Mouse (Mus musculus): ENCODE results near the gene Lrrc59.

DNA sequence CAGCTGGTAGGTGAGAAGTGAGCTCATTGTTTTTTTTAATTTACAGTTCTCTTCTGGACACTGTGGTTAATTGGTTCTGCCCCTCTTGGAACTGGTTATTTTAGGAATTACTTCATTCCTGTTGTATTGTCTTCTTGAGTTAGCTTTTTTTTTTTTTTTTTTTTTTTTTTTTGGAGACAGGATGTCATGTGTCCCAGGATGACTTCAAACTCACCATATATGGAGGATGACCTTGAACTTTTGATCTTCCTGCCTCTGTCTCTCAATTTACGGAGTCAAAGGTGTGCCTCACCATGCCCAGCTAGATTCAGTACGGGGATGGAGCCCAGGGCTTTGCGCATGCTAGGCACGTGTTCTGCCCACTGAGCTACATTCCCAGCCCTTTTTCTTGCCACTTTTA, 52.1 kb downstream of the Lrrc59 start:
- TF ChIP-seq CTCF (IDR thresholded peaks at IDR 0.05; ENCODE audit: extremely low read depth, insufficient read depth, low read length) (no peak), POLR2A (IDR thresholded peaks at IDR 0.05; ENCODE audit: extremely low read depth, insufficient read depth, low read length) (no peak)
